Mouse (Mus musculus) limb, embryonic 14.5 days (tissue): ENCODE measurements around the gene Rcvrn. TPM values are rescaled to one million over a fixed set of nuclear protein-coding genes. Genes with fewer than 3 reads are reported as not detected.

ENCODE experiments used
- ATAC-seq: fragments of 200-750 bp; cut with Nextera tagmentation; 2 replicates; pipeline ENCODE4 v1.8.0; 2017; ENCODE audit warnings: low read depth, moderate number of reproducible peaks, moderate TSS enrichment; ENCODE audit not compliant: low FRiP score
- DNase-seq: peaks from one replicate; pipeline ENCODE4 v3.0.0-alpha.2; 2015; ENCODE audit warnings: low spot score
- H3K27ac ChIP-seq: fragments of 300-500 bp; sonication (generic); replicated peaks from 2 replicates; pipeline ENCODE4 v1.5.1; 2014; ENCODE audit warnings: low read depth, mild to moderate bottlenecking, low read length, moderate library complexity, mixed read lengths
- H3K27me3 ChIP-seq: fragments of 300-500 bp; sonication (generic); 2 replicates; pipeline ENCODE4 v1.6.1; 2014; ENCODE audit warnings: low read length, mixed read lengths; ENCODE audit not compliant: control insufficient read depth, insufficient read depth
- H3K36me3 ChIP-seq: fragments of 300-500 bp; sonication (generic); 2 replicates; pipeline ENCODE4 v1.6.1; 2014; ENCODE audit warnings: mild to moderate bottlenecking, low read length, moderate library complexity, mixed read lengths; ENCODE audit not compliant: control insufficient read depth, insufficient read depth
- H3K4me1 ChIP-seq: fragments of 300-500 bp; sonication (generic); 2 replicates; pipeline ENCODE4 v1.6.1; 2014; ENCODE audit warnings: antibody characterized with exemption, low read length, mixed read lengths; ENCODE audit not compliant: control insufficient read depth, insufficient read depth
- H3K4me2 ChIP-seq: fragments of 300-500 bp; sonication (generic); replicated peaks from 2 replicates; pipeline ENCODE4 v1.6.1; 2014; ENCODE audit warnings: low read depth, mild to moderate bottlenecking, low read length, moderate library complexity; ENCODE audit not compliant: severe bottlenecking
- H3K4me3 ChIP-seq: fragments of 300-500 bp; sonication (generic); replicated peaks from 2 replicates; pipeline ENCODE4 v1.5.1; 2014; ENCODE audit warnings: low read length
- H3K9ac ChIP-seq: fragments of 300-500 bp; sonication (generic); 2 replicates; pipeline ENCODE4 v1.6.1; 2014; ENCODE audit warnings: mild to moderate bottlenecking, low read depth, low read length, moderate library complexity; ENCODE audit not compliant: severe bottlenecking
- H3K9me3 ChIP-seq: fragments of 300-500 bp; sonication (generic); 2 replicates; pipeline ENCODE4 v1.6.1; 2016; ENCODE audit warnings: low read length; ENCODE audit not compliant: control insufficient read depth
- POLR2A ChIP-seq: fragments of 200-500 bp; IDR thresholded peaks from 2 replicates; pipeline ENCODE4 v1.8.0; 2012; ENCODE audit warnings: inconsistent platforms, mild to moderate bottlenecking, moderate library complexity, borderline replicate concordance; ENCODE audit not compliant: insufficient read depth, insufficient read length; ENCODE audit errors: extremely low read depth
- WGBS: fragments of 180-500 bp; shearing (Covaris S2); extraction: QIAGEN DNeasy Blood & Tissue Kit; methylation state at CpG from one replicate; pipeline ENCODE4 v1.1.7; 2014; 5-methylcytosine and 5-hydroxymethylcytosine counted together
- polyA plus RNA-seq, 2 experiments: library from polyadenylated mRNA; depleted of rRNA in 1 of 2; stranded (reverse) in 1 of 2; unstranded in 1 of 2; fragments of >200 nt; fragmentation: Nextera tagmentation in 1 of 2; extraction: Ambion mirVana in 1 of 2; gene quantifications; 2 replicates each; pipeline versions ENCODE4 v1.2.1 to v1.2.3; 2012 to 2014

Rcvrn gene
- polyA plus RNA-seq, 2 experiments, result 0.11 TPM; not detected in 1

- Histone ChIP-seq H3K4me2 (no peak overlapping the region), H3K27ac (no peak overlapping the region), H3K4me3 (no peak overlapping the region), H3K9me3 (no peaks in the 10 kb centered on the region), H3K27me3 (no peaks in the 10 kb centered on the region), H3K4me1 (no peaks in the 10 kb centered on the region), H3K9ac (no peak overlapping the region), H3K36me3 (no peaks in the 10 kb centered on the region)
- DNase-seq (no peak), ATAC-seq (no peak)
- WGBS, result 75% methylated on average over 1 of the region's 1 CpGs
- TF ChIP-seq POLR2A, result no peak
Observed at GRCm38 (mm10) chr11:67733726-67734125, 38.6 kb downstream of the Rcvrn start.

DNA sequence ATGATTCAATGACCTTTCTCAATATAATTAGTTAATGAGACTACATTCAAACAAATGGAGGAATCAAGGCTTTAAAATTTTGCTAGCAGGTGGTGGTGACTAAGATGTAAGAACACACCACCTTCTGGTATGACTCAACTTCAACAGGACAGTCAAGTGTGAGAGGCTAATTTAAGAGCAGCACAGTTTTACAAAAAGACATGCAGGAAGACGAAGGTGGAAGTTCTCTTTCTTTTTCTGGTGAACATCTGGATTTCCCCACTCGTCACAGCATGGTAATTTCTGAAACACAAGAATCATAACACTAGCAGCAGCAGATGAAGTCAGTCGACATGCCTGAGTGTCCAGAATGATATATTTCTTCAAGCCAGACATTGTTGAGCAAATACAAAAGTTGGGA lies 39.5 kb downstream of the Rcvrn start:
- H3K27ac ChIP-seq, result no peak overlapping the region
- DNase-seq, result no peak
- H3K4me2 ChIP-seq, result no peak overlapping the region
- no peak overlapping the region for H3K4me3 ChIP-seq
- no peak for TF ChIP-seq POLR2A
- 68% methylated on average over 3 of the region's 3 CpGs for WGBS
- H3K27me3 ChIP-seq, result no peaks in the 10 kb centered on the region
- H3K9me3 ChIP-seq, result no peaks in the 10 kb centered on the region
- no peak overlapping the region for H3K9ac ChIP-seq
- H3K36me3 ChIP-seq, result no peaks in the 10 kb centered on the region
- no peaks in the 10 kb centered on the region for H3K4me1 ChIP-seq
- no peak for ATAC-seq

DNA sequence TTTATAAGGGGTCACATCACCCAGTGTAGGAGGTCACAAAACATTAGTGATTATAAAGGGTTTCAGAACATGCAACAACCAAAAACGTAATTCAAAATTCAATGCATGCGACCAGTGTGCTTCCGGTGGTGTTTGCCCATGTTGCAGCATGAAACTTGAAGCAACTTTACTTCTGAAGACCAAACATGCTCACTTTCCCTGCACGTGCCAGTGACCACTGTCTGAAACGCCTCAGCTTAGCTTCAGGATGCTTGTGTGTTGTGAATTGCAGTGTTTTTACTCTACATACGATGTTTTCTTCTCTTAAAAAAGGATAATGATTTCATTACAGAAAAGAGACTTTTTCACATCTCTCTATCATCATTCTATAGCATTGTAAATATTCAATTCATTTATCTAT lies 43.2 kb downstream of the Rcvrn start:
- no peak overlapping the region for H3K4me3 ChIP-seq

DNA sequence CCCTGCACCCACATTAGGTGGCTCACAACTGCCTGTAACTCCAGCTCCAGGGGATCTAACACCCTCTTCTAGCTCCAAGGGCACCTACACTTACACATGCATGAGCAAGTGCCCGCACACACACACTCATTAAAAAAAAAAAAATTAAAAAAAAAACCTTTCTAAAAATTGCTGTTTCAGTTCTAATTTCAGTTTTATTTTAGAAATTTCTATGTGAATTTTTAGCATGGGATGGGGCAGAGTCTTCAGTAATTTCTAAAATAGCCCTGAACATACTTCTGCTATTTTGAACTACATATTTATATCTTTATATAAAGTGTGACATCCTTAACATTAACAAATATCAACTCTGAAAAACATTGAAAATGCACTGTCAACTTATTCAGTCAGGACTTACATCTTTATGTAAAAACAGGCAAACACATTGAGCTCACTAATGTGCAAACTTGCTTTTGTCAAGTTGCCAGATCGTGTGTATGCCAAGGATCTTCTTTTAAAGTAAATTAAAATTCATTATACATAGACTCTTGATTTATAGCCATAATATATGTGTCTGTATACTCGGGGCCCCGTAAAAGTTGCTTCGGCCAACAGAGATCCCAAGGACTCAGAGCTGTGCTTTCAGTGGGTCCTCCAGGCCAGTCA lies 43.8 kb downstream of the Rcvrn start:
- no peak overlapping the region for H3K27ac ChIP-seq
- H3K27me3 ChIP-seq, result no peaks in the 10 kb centered on the region
- H3K4me3 ChIP-seq, result no peak overlapping the region
- 70% methylated on average over 5 of the region's 5 CpGs for WGBS
- DNase-seq (no peak), ATAC-seq (no peak)
- no peaks in the 10 kb centered on the region for H3K4me1 ChIP-seq
- no peak for TF ChIP-seq POLR2A
- H3K4me2 ChIP-seq, result no peak overlapping the region
- no peaks in the 10 kb centered on the region for H3K36me3 ChIP-seq
- no peaks in the 10 kb centered on the region for H3K9me3 ChIP-seq
- no peak overlapping the region for H3K9ac ChIP-seq

More for the DNA sequence above, 43.2 kb downstream of the Rcvrn start:
- ATAC-seq (no peak), DNase-seq (no peak)
- Histone ChIP-seq H3K27me3 (no peaks in the 10 kb centered on the region), H3K36me3 (no peaks in the 10 kb centered on the region), H3K9ac (no peak overlapping the region), H3K9me3 (no peaks in the 10 kb centered on the region), H3K4me2 (no peak overlapping the region), H3K27ac (no peak overlapping the region), H3K4me1 (no peaks in the 10 kb centered on the region)
- TF ChIP-seq POLR2A, result no peak
- WGBS, result 83% methylated on average over 6 of the region's 6 CpGs

- DNase-seq (no peak), ATAC-seq (no peak)
- no peak overlapping the region for H3K27ac ChIP-seq
- no peak overlapping the region for H3K4me3 ChIP-seq
- no peak overlapping the region for H3K4me2 ChIP-seq
- no peaks in the 10 kb centered on the region for H3K27me3 ChIP-seq
- H3K9me3 ChIP-seq, result no peaks in the 10 kb centered on the region
- H3K9ac ChIP-seq, result no peak overlapping the region
- TF ChIP-seq POLR2A, result no peak
- H3K36me3 ChIP-seq, result no peaks in the 10 kb centered on the region
- H3K4me1 ChIP-seq, result no peaks in the 10 kb centered on the region
Observed at GRCm38 (mm10) chr11:67741569-67741968, 46.4 kb downstream of the Rcvrn start.

Other genes starting within 250 kb of the Rcvrn start
- gene Gas7, start 239.9 kb upstream of the Rcvrn start, polyA plus RNA-seq (2012; rRNA removed), result 9.8 and 10.4 TPM in 2 replicates
- gene Gas7, start 239.9 kb upstream of the Rcvrn start, polyA plus RNA-seq (2014; fragmentation: Nextera tagmentation; extraction: Ambion mirVana), result 17.2 and 18.2 TPM in 2 replicates
- 0.03 TPM in 1 of 2 replicates, not detected in the other for gene Glp2r, start 75.8 kb downstream of the Rcvrn start, polyA plus RNA-seq (2012; rRNA removed)
- 0.14 TPM in 1 of 2 replicates, not detected in the other for gene Glp2r, start 75.8 kb downstream of the Rcvrn start, polyA plus RNA-seq (2014; fragmentation: Nextera tagmentation; extraction: Ambion mirVana)
- gene Gsg1l2, start 79.3 kb downstream of the Rcvrn start, polyA plus RNA-seq (2012; rRNA removed), result not detected in 2 replicates
- not detected in 2 replicates for gene Gsg1l2, start 79.3 kb downstream of the Rcvrn start, polyA plus RNA-seq (2014; fragmentation: Nextera tagmentation; extraction: Ambion mirVana)
- 11.4 and 14.7 TPM in 2 replicates for gene Dhrs7c, start 102.9 kb downstream of the Rcvrn start, polyA plus RNA-seq (2012; rRNA removed)
- gene Dhrs7c, start 102.9 kb downstream of the Rcvrn start, polyA plus RNA-seq (2014; fragmentation: Nextera tagmentation; extraction: Ambion mirVana), result 4.4 and 12.1 TPM in 2 replicates
- gene Usp43, start 226.8 kb downstream of the Rcvrn start, polyA plus RNA-seq (2012; rRNA removed), result 1.9 and 2.0 TPM in 2 replicates
- gene Usp43, start 226.8 kb downstream of the Rcvrn start, polyA plus RNA-seq (2014; fragmentation: Nextera tagmentation; extraction: Ambion mirVana), result 1.7 and 1.8 TPM in 2 replicates